Mouse (Mus musculus): Measurements from ENCODE around the gene Rasl10b. TPM values are rescaled to one million over a fixed set of nuclear protein-coding genes. Genes with fewer than 3 reads are reported as not detected.
A peak's percentile ranks its signal among the peaks of the same experiment; 100 is the strongest.

The Rasl10b gene
- total RNA-seq, 2 experiments from 2014 or later: 49.6 to 60.1 TPM

GRCm38 (mm10) chr11:83457912-83458601, 49.1 kb downstream of the Rasl10b start:
- intact Hi-C loops (cut with DNase I): no loop called here
- DNase-seq (ENCODE audit: low spot score): no peak

- no peak for DNase-seq (ENCODE audit: low spot score)
- intact Hi-C loops (cut with DNase I): loop anchor here (10.0 kb wide), 1 partner anchor 507 kb away; the partner anchor contains the start of gene Slfn5
Observed at GRCm38 (mm10) chr11:83461462-83462027, 52.6 kb downstream of the Rasl10b start.

- intact Hi-C loops (cut with DNase I): loop anchor here (10.0 kb wide), 1 partner anchor 508 kb away; the partner anchor contains the start of gene Slfn5
- DNase-seq (ENCODE audit: low spot score): peak; percentile 68
Observed at GRCm38 (mm10) chr11:83462711-83463244, 53.8 kb downstream of the Rasl10b start, which contains the start of gene Mmp28. Gene Mmp28, minus strand, starts transcription at chr11:83463071.

- intact Hi-C loops (cut with DNase I): loop anchor here (10.0 kb wide), 1 partner anchor 511 kb away; the partner anchor contains the start of gene Slfn5
- no peak for DNase-seq (ENCODE audit: low spot score)
Observed at GRCm38 (mm10) chr11:83465976-83466375, 57.0 kb downstream of the Rasl10b start.

GRCm38 (mm10) chr11:83467120-83467652, 58.2 kb downstream of the Rasl10b start:
- peak; percentile 78 for DNase-seq (ENCODE audit: low spot score)
- intact Hi-C loops (cut with DNase I): loop anchor here (10.0 kb wide), 1 partner anchor 512 kb away; the partner anchor contains the start of gene Slfn5

- intact Hi-C loops (cut with DNase I): loop anchor here (10.0 kb wide), 1 partner anchor 514 kb away; the partner anchor contains the start of gene Slfn5
- DNase-seq (ENCODE audit: low spot score): no peak
Observed at GRCm38 (mm10) chr11:83468765-83469164, 59.8 kb downstream of the Rasl10b start.

Other genes starting within 250 kb of the Rasl10b start
- under 1 TPM; 0.10 to 0.31 TPM for gene Slfn4, start 234.0 kb upstream of the Rasl10b start, total RNA-seq (2021)
- 1 to 10 TPM; 2.3 to 4.0 TPM for gene Slfn3, start 217.8 kb upstream of the Rasl10b start, total RNA-seq (2021)
- under 1 TPM; 0.08 to 0.11 TPM for gene Slfn14, start 122.4 kb upstream of the Rasl10b start, total RNA-seq (2021)
- gene Ap2b1, start 110.1 kb upstream of the Rasl10b start, total RNA-seq (2021): 10 to 100 TPM; 41.2 to 48.3 TPM
- gene Pex12, start 106.6 kb upstream of the Rasl10b start, total RNA-seq (2021): 1 to 10 TPM; 5.7 to 6.5 TPM
- gene Gas2l2, start 20.3 kb downstream of the Rasl10b start, total RNA-seq (2021): not detected
- not detected for gene 1700020L24Rik, start 28.5 kb downstream of the Rasl10b start, total RNA-seq (2021)
- gene Mmp28, start 53.9 kb downstream of the Rasl10b start, total RNA-seq (2021): 1 to 10 TPM; 4.6 to 5.7 TPM
- 10 to 100 TPM; 33.7 to 33.8 TPM for gene Taf15, start 63.9 kb downstream of the Rasl10b start, total RNA-seq (2021)
- not detected for gene Heatr9, start 113.0 kb downstream of the Rasl10b start, total RNA-seq (2021)
- not detected for gene Ccl5, start 121.4 kb downstream of the Rasl10b start, total RNA-seq (2021)
- 10 to 100 TPM in 1 of 2 experiments, 1 to 10 TPM in 1; 7.0 to 11.7 TPM for gene Ccl9, start 169.5 kb downstream of the Rasl10b start, total RNA-seq (2021)
- gene Ccl6, start 183.9 kb downstream of the Rasl10b start, total RNA-seq (2021): 10 to 100 TPM in 1 of 2 experiments, 1 to 10 TPM in 1; 9.9 to 10.4 TPM
- gene Rpl9-ps1, start 236.5 kb downstream of the Rasl10b start, total RNA-seq (2021): not detected
- under 1 TPM in 1 of 2 experiments, not detected in 1; 0.36 TPM for gene Ccl3, start 240.2 kb downstream of the Rasl10b start, total RNA-seq (2021)

All from heart, postnatal 25 days (tissue).